Mouse (Mus musculus) common myeloid progenitor, adult 5-6 weeks (primary cell): ENCODE results near the gene Gal3st4. TPM values are rescaled to one million over a fixed set of nuclear protein-coding genes. Genes with fewer than 3 reads are reported as not detected.

ENCODE experiments used
- ATAC-seq: replicated peaks from 2 replicates; pipeline ENCODE4 v1.8.0; 2016; ENCODE audit warnings: low read depth, mild to moderate bottlenecking, moderate TSS enrichment, inconsistent platforms; ENCODE audit not compliant: poor library complexity, severe bottlenecking
- total RNA-seq: library from RNA; stranded (forward); fragments of 200-1000, 187-1606 nt; gene quantifications from 2 replicates; pipeline ENCODE4 v1.2.3, GENCODE M21; 2017

Gene Gal3st4
- 0.34 TPM in 1 of 2 replicates, not detected in the other for total RNA-seq

- ATAC-seq, result no peak
Measured at GRCm38 (mm10) chr5:138272409-138272923, at the start of gene Gal3st4. Gal3st4 (minus strand) TSS chr5:138272840.

- ATAC-seq, result no peak
Measured at GRCm38 (mm10) chr5:138312795-138313194, 40.2 kb upstream of the Gal3st4 start.

- ATAC-seq, result no peak
Measured at GRCm38 (mm10) chr5:138299613-138300012, 27.0 kb upstream of the Gal3st4 start.

GRCm38 (mm10) chr5:138294158-138294557 is 21.5 kb upstream of the Gal3st4 start:
- 0 out of 2 replicates have a peak, but pooled peaks have one; percentile 36 for ATAC-seq

- ATAC-seq, result no peak
Measured at GRCm38 (mm10) chr5:138291638-138292037, 19.0 kb upstream of the Gal3st4 start.

- no peak for ATAC-seq
Measured at GRCm38 (mm10) chr5:138287861-138288260, 15.2 kb upstream of the Gal3st4 start.

- ATAC-seq, result 0 out of 2 replicates have a peak, but pooled peaks have one; percentile 21
Measured at GRCm38 (mm10) chr5:138283540-138283939, 10.9 kb upstream of the Gal3st4 start.

GRCm38 (mm10) chr5:138281798-138282197 is 9.2 kb upstream of the Gal3st4 start:
- no peak for ATAC-seq

- no peak for ATAC-seq
Measured at GRCm38 (mm10) chr5:138280829-138281228, 8.2 kb upstream of the Gal3st4 start.

GRCm38 (mm10) chr5:138280425-138280768 is 7.8 kb upstream of the Gal3st4 start:
- ATAC-seq, result no peak

- peak; percentile 95 for ATAC-seq
Measured at GRCm38 (mm10) chr5:138279585-138280424, 7.2 kb upstream of the Gal3st4 start, which contains the start of the genes Gm43720, Gpc2 and Stag3. Gm43720 (minus strand) TSS chr5:138279958. Gpc2 (minus strand) TSS chr5:138280005. Stag3 (plus strand) TSS chr5:138280240.

- no peak for ATAC-seq
Measured at GRCm38 (mm10) chr5:138277994-138278393, 5.4 kb upstream of the Gal3st4 start.

GRCm38 (mm10) chr5:138275216-138276050 is 2.8 kb upstream of the Gal3st4 start:
- ATAC-seq, result no peak

- ATAC-seq, result no peak
Measured at GRCm38 (mm10) chr5:138274186-138274585, 1.5 kb upstream of the Gal3st4 start.

- no peak for ATAC-seq
Measured at GRCm38 (mm10) chr5:138271232-138271631, 1.4 kb downstream of the Gal3st4 start.

GRCm38 (mm10) chr5:138268980-138269379 is 3.7 kb downstream of the Gal3st4 start:
- no peak for ATAC-seq

GRCm38 (mm10) chr5:138267114-138267513 is 5.5 kb downstream of the Gal3st4 start:
- no peak for ATAC-seq

GRCm38 (mm10) chr5:138265712-138266111 is 6.9 kb downstream of the Gal3st4 start:
- ATAC-seq, result no peak

- peak; percentile 9; the same call in 1 of the 2 replicates for ATAC-seq
Measured at GRCm38 (mm10) chr5:138264207-138264578, 8.4 kb downstream of the Gal3st4 start.
